Mouse (Mus musculus) CD4-positive, CD25-positive, alpha-beta regulatory T cell, adult 2 months (primary cell): Measurements from ENCODE around the gene Ceacam1.

Experiments used
- DNase-seq: peaks from one replicate; pipeline ENCODE4 v3.0.0-alpha.2; 2012; ENCODE audit warnings: low read depth, low spot score

The Ceacam1 gene

DNA sequence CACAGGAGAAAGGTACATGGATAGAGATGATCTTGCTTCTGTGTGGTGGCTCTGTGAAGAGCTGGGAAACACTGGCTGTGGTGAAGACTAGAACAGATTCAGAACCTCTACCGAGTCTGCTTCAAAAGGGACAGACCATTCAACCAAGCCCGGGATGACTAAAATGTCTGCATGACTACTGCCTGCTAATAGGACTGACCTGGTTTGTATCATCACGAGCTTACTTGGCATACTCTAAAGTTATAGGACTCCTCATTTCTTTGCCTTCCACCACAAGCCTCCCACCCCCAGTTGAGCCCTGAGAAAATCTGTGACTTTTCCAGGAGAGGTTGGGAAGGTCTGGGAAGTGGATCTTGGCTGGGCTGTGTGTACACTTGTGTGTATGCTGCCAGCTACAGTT, 65.5 kb downstream of the Ceacam1 start:
- no peak for DNase-seq
